Mouse (Mus musculus) CD8-positive naive resting alpha-beta T cell, adult 57 days (primary cell): Measurements from ENCODE around the gene Zdhhc5. TPM values are rescaled to one million over a fixed set of nuclear protein-coding genes. Genes with fewer than 3 reads are reported as not detected.

Source experiments
- total RNA-seq: library from RNA; stranded (reverse); gene quantifications from one replicate; pipeline ENCODE4 v1.2.4, GENCODE M21; 2023

Zdhhc5 gene
- total RNA-seq = 44.5 TPM

GRCm38 (mm10) chr2:84714811-84715561 lies at the start of gene Zdhhc5:
TSS of gene Zdhhc5 (minus strand) at chr2:84715180.

GRCm38 (mm10) chr2:84743561-84743960 lies 28.6 kb upstream of the Zdhhc5 start, which contains the start of gene Gm19426:
TSS of gene Gm19426 (minus strand) at chr2:84743655.

GRCm38 (mm10) chr2:84733579-84734300 lies 18.8 kb upstream of the Zdhhc5 start, which contains the start of gene Ypel4:
TSS of gene Ypel4 (plus strand) at chr2:84734058.

GRCm38 (mm10) chr2:84727172-84727858 lies 12.3 kb upstream of the Zdhhc5 start, which contains the start of gene Clp1:
TSS of gene Clp1 (minus strand) at chr2:84727350.

GRCm38 (mm10) chr2:84679016-84679415 lies 36.0 kb downstream of the Zdhhc5 start, which contains the start of gene Tmx2:
TSS of gene Tmx2 (minus strand) at chr2:84679140.

GRCm38 (mm10) chr2:84677968-84678880 lies 36.8 kb downstream of the Zdhhc5 start, which contains the start of the genes Gm28635 and Med19:
TSS of gene Gm28635 (minus strand) at chr2:84678041.
TSS of gene Med19 (plus strand) at chr2:84678402.

GRCm38 (mm10) chr2:84670569-84670933 lies 44.4 kb downstream of the Zdhhc5 start, which contains the start of gene Selenoh:
TSS of gene Selenoh (minus strand) at chr2:84670770.

GRCm38 (mm10) chr2:84658806-84659205 lies 56.2 kb downstream of the Zdhhc5 start, which contains the start of gene Btbd18:
TSS of gene Btbd18 (plus strand) at chr2:84659079.

GRCm38 (mm10) chr2:84650464-84651195 lies 64.3 kb downstream of the Zdhhc5 start, which contains the start of gene Ctnnd1:
TSS of gene Ctnnd1 (minus strand) at chr2:84650765.

Other genes with a start within 250 kb of the Zdhhc5 start
- gene Tfpi, start 238.4 kb downstream of the Zdhhc5 start, total RNA-seq = 5.0 TPM
- gene Ctnnd1, start 64.4 kb downstream of the Zdhhc5 start, total RNA-seq = 1.7 TPM
- gene Btbd18, start 56.1 kb downstream of the Zdhhc5 start, total RNA-seq = not detected
- gene Selenoh, start 44.4 kb downstream of the Zdhhc5 start, total RNA-seq = 38.9 TPM
- gene Gm28635, start 37.1 kb downstream of the Zdhhc5 start, total RNA-seq = not detected
- 12.8 TPM for gene Med19, start 36.8 kb downstream of the Zdhhc5 start, total RNA-seq
- gene Tmx2, start 36.0 kb downstream of the Zdhhc5 start, total RNA-seq = 38.8 TPM
- 28.6 TPM for gene Clp1, start 12.2 kb upstream of the Zdhhc5 start, total RNA-seq
- gene Ypel4, start 18.9 kb upstream of the Zdhhc5 start, total RNA-seq = 0.67 TPM
- gene Gm19426, start 28.5 kb upstream of the Zdhhc5 start, total RNA-seq = not detected
- gene Serping1, start 60.3 kb upstream of the Zdhhc5 start, total RNA-seq = 0.95 TPM
- gene Ube2l6, start 83.6 kb upstream of the Zdhhc5 start, total RNA-seq = 10.3 TPM
- not detected for gene Smtnl1, start 107.5 kb upstream of the Zdhhc5 start, total RNA-seq
- gene Timm10, start 111.8 kb upstream of the Zdhhc5 start, total RNA-seq = 20.6 TPM
- gene Slc43a1, start 123.7 kb upstream of the Zdhhc5 start, total RNA-seq = 1.1 TPM
- gene Rtn4rl2, start 171.5 kb upstream of the Zdhhc5 start, total RNA-seq = not detected
- gene Slc43a3, start 221.4 kb upstream of the Zdhhc5 start, total RNA-seq = 6.7 TPM